Mouse (Mus musculus): ENCODE data around the gene Tcl1.

DNA sequence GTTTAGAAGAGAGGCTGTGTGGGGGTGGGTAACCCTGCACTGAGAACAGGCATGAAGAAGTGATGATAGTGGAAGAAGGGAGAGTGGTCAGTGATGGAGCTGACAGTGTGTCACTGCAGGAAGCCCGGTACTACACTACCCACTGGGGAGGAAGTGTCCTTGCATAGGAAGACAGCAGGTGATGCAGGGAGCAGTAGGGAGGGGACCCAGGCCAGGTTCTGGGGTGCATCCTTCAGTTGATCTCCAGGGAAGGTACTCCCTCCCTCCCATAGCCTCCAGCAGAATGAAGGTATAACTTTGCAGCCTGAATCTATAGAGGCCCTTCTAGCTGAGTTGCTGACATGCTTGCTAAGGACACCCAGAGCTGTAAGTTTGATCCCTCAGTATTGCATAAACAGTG is 15.5 kb downstream of the Tcl1 start:
- no peak for TF ChIP-seq CTCF (IDR thresholded peaks at IDR 0.05; ENCODE audit: low read depth, low read length)
- TF ChIP-seq TAL1 (conservative IDR thresholded peaks at IDR 0.05; ENCODE audit: low read depth, low read length) = no peak
- no peak for TF ChIP-seq GATA1 (IDR thresholded peaks at IDR 0.05; ENCODE audit: borderline replicate concordance, low read length)
- TF ChIP-seq GATA2 (IDR thresholded peaks at IDR 0.05; ENCODE audit: borderline replicate concordance, low read depth, low read length) = no peak
- TF ChIP-seq POLR2AphosphoS5 (IDR thresholded peaks at IDR 0.05; ENCODE audit: insufficient replicate concordance, low read depth, low read length) = no peak
